Mouse (Mus musculus): Measurements from ENCODE around the gene Susd2. TPM values are rescaled to one million over a fixed set of nuclear protein-coding genes. Genes with fewer than 3 reads are reported as not detected.

Susd2 gene
- polyA plus RNA-seq, 1 experiment from 2014 or later = 2.4 TPM

GRCm38 (mm10) chr10:75649001-75649400 lies 5.2 kb upstream of the Susd2 start:
- H3K9ac ChIP-seq (ENCODE audit: low read length) = no peak overlapping the region
- no peak for ATAC-seq (ENCODE audit: insufficient read depth, low FRiP score, low TSS enrichment)
- no peaks in the 10 kb centered on the region for H3K27me3 ChIP-seq (ENCODE audit: control insufficient read depth, insufficient read depth, low read length)
- H3K4me1 ChIP-seq (ENCODE audit: control insufficient read depth, insufficient read depth, low read length) = 0 out of 2 replicates have a peak, but pooled peaks cover 5% of the 10 kb centered on the region
- DNase-seq (ENCODE audit: low spot score) = no peak
- no peak overlapping the region for H3K4me2 ChIP-seq (ENCODE audit: low read depth)
- H3K9me3 ChIP-seq (ENCODE audit: control insufficient read depth, low read length) = no peaks in the 10 kb centered on the region
- H3K36me3 ChIP-seq (ENCODE audit: control insufficient read depth, insufficient read depth, low read length) = peaks cover 8% of the 10 kb centered on the region
- WGBS = 93% methylated on average over 7 of the region's 7 CpGs
- H3K27ac ChIP-seq (ENCODE audit: low read depth, low read length) = no peak overlapping the region
- no peak overlapping the region for H3K4me3 ChIP-seq (ENCODE audit: low read depth, low read length)

GRCm38 (mm10) chr10:75648091-75648490 lies 4.3 kb upstream of the Susd2 start:
- DNase-seq (ENCODE audit: low spot score) (no peak), ATAC-seq (ENCODE audit: insufficient read depth, low FRiP score, low TSS enrichment) (no peak)
- Histone ChIP-seq H3K9me3 (ENCODE audit: control insufficient read depth, low read length) (no peaks in the 10 kb centered on the region), H3K4me3 (ENCODE audit: low read depth, low read length) (no peak overlapping the region), H3K27me3 (ENCODE audit: control insufficient read depth, insufficient read depth, low read length) (no peaks in the 10 kb centered on the region), H3K4me1 (ENCODE audit: control insufficient read depth, insufficient read depth, low read length) (peaks cover 12% of the 10 kb centered on the region; the same call in 1 of the 2 replicates), H3K4me2 (ENCODE audit: low read depth) (no peak overlapping the region), H3K36me3 (ENCODE audit: control insufficient read depth, insufficient read depth, low read length) (peaks cover 8% of the 10 kb centered on the region), H3K27ac (ENCODE audit: low read depth, low read length) (no peak overlapping the region), H3K9ac (ENCODE audit: low read length) (no peak overlapping the region)
- WGBS = 96% methylated on average over 6 of the region's 6 CpGs

GRCm38 (mm10) chr10:75647362-75647761 lies 3.6 kb upstream of the Susd2 start:
- no peak overlapping the region for H3K4me3 ChIP-seq (ENCODE audit: low read depth, low read length)
- DNase-seq (ENCODE audit: low spot score) (no peak), ATAC-seq (ENCODE audit: insufficient read depth, low FRiP score, low TSS enrichment) (no peak)
- no peaks in the 10 kb centered on the region for H3K9me3 ChIP-seq (ENCODE audit: control insufficient read depth, low read length)
- no peak overlapping the region for H3K4me2 ChIP-seq (ENCODE audit: low read depth)
- 95% methylated on average over 3 of the region's 3 CpGs for WGBS
- H3K9ac ChIP-seq (ENCODE audit: low read length) = no peak overlapping the region
- no peaks in the 10 kb centered on the region for H3K27me3 ChIP-seq (ENCODE audit: control insufficient read depth, insufficient read depth, low read length)
- H3K27ac ChIP-seq (ENCODE audit: low read depth, low read length) = no peak overlapping the region
- H3K36me3 ChIP-seq (ENCODE audit: control insufficient read depth, insufficient read depth, low read length) = peaks cover 6% of the 10 kb centered on the region
- peaks cover 12% of the 10 kb centered on the region; the same call in 1 of the 2 replicates for H3K4me1 ChIP-seq (ENCODE audit: control insufficient read depth, insufficient read depth, low read length)

DNA sequence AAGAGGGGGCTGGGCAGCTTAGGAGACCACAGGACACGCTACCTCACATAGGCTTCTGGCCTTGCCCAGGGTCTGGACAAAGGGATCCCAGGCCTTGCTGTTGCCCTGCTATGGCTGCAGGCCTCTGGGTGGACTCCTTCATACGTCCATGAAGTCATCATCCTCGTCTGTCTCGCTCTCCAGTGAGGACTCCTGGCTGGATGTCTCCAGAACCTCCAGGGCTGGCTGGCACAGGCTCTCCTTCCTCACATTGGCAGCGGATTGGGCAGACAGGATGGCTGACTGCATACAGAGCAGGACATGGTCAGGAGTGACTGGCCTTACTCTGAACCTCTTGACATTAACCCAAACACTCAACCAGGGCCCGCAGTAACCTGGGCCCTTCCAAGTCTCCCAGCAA lies 2.6 kb upstream of the Susd2 start:
- H3K9ac ChIP-seq (ENCODE audit: low read length) = no peak overlapping the region; the same call in 1 of the 2 replicates
- H3K36me3 ChIP-seq (ENCODE audit: control insufficient read depth, insufficient read depth, low read length) = peaks cover 5% of the 10 kb centered on the region
- no peak overlapping the region for H3K4me3 ChIP-seq (ENCODE audit: low read depth, low read length)
- H3K4me2 ChIP-seq (ENCODE audit: low read depth) = no peak overlapping the region
- H3K9me3 ChIP-seq (ENCODE audit: control insufficient read depth, low read length) = no peaks in the 10 kb centered on the region
- no peak overlapping the region for H3K27ac ChIP-seq (ENCODE audit: low read depth, low read length)
- DNase-seq (ENCODE audit: low spot score) (no peak), ATAC-seq (ENCODE audit: insufficient read depth, low FRiP score, low TSS enrichment) (no peak)
- 88% methylated on average over 6 of the region's 6 CpGs for WGBS
- no peaks in the 10 kb centered on the region for H3K27me3 ChIP-seq (ENCODE audit: control insufficient read depth, insufficient read depth, low read length)
- H3K4me1 ChIP-seq (ENCODE audit: control insufficient read depth, insufficient read depth, low read length) = peaks cover 12% of the 10 kb centered on the region; the same call in 1 of the 2 replicates

DNA sequence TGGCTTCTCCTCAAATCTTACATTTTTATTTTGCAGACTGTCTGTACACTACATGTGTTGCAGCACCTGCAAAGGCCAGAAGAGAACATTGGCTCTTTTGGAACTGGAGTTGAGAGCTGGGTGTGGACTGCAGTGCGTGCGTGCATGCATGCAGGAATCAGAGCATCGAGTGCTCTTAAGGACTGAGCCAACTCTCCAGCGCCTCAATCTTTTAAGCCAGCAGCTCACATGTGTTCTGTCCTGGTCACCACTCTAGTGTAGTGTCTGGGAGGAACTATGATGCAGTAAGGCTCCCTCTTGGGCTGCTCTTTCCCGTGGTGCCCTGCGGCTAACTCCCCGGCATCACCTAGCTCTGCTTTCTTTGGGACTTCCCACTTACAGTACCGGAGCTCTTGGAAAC lies 1.8 kb upstream of the Susd2 start:
- ATAC-seq (ENCODE audit: insufficient read depth, low FRiP score, low TSS enrichment) (no peak), DNase-seq (ENCODE audit: low spot score) (no peak)
- H3K9ac ChIP-seq (ENCODE audit: low read length) = no peak overlapping the region
- no peak overlapping the region for H3K27ac ChIP-seq (ENCODE audit: low read depth, low read length)
- peaks cover 3% of the 10 kb centered on the region for H3K36me3 ChIP-seq (ENCODE audit: control insufficient read depth, insufficient read depth, low read length)
- H3K4me1 ChIP-seq (ENCODE audit: control insufficient read depth, insufficient read depth, low read length) = peaks cover 12% of the 10 kb centered on the region; the same call in 1 of the 2 replicates
- WGBS = 92% methylated on average over 8 of the region's 8 CpGs
- no peaks in the 10 kb centered on the region for H3K27me3 ChIP-seq (ENCODE audit: control insufficient read depth, insufficient read depth, low read length)
- H3K9me3 ChIP-seq (ENCODE audit: control insufficient read depth, low read length) = no peaks in the 10 kb centered on the region
- no peak overlapping the region for H3K4me3 ChIP-seq (ENCODE audit: low read depth, low read length)
- H3K4me2 ChIP-seq (ENCODE audit: low read depth) = no peak overlapping the region

- Histone ChIP-seq H3K9ac (ENCODE audit: low read length) (no peak overlapping the region), H3K4me3 (ENCODE audit: low read depth, low read length) (no peak overlapping the region), H3K27ac (ENCODE audit: low read depth, low read length) (no peak overlapping the region), H3K4me1 (ENCODE audit: control insufficient read depth, insufficient read depth, low read length) (peaks cover 12% of the 10 kb centered on the region; the same call in 1 of the 2 replicates), H3K36me3 (ENCODE audit: control insufficient read depth, insufficient read depth, low read length) (peaks cover 3% of the 10 kb centered on the region), H3K27me3 (ENCODE audit: control insufficient read depth, insufficient read depth, low read length) (no peaks in the 10 kb centered on the region), H3K4me2 (ENCODE audit: low read depth) (no peak overlapping the region), H3K9me3 (ENCODE audit: control insufficient read depth, low read length) (no peaks in the 10 kb centered on the region)
- DNase-seq (ENCODE audit: low spot score) (no peak), ATAC-seq (ENCODE audit: insufficient read depth, low FRiP score, low TSS enrichment) (no peak)
- WGBS = 83% methylated on average over 2 of the region's 2 CpGs
Measured at GRCm38 (mm10) chr10:75642891-75643290, 917 bp downstream of the Susd2 start.

- Histone ChIP-seq H3K9me3 (ENCODE audit: control insufficient read depth, low read length) (no peaks in the 10 kb centered on the region), H3K9ac (ENCODE audit: low read length) (no peak overlapping the region), H3K27me3 (ENCODE audit: control insufficient read depth, insufficient read depth, low read length) (no peaks in the 10 kb centered on the region), H3K4me1 (ENCODE audit: control insufficient read depth, insufficient read depth, low read length) (peaks cover 12% of the 10 kb centered on the region; the same call in 1 of the 2 replicates), H3K4me3 (ENCODE audit: low read depth, low read length) (no peak overlapping the region), H3K4me2 (ENCODE audit: low read depth) (no peak overlapping the region), H3K36me3 (ENCODE audit: control insufficient read depth, insufficient read depth, low read length) (peaks cover 3% of the 10 kb centered on the region), H3K27ac (ENCODE audit: low read depth, low read length) (no peak overlapping the region)
- DNase-seq (ENCODE audit: low spot score) (no peak), ATAC-seq (ENCODE audit: insufficient read depth, low FRiP score, low TSS enrichment) (no peak)
- 82% methylated on average over 9 of the region's 9 CpGs for WGBS
Measured at GRCm38 (mm10) chr10:75642436-75642835, 1.4 kb downstream of the Susd2 start.

DNA sequence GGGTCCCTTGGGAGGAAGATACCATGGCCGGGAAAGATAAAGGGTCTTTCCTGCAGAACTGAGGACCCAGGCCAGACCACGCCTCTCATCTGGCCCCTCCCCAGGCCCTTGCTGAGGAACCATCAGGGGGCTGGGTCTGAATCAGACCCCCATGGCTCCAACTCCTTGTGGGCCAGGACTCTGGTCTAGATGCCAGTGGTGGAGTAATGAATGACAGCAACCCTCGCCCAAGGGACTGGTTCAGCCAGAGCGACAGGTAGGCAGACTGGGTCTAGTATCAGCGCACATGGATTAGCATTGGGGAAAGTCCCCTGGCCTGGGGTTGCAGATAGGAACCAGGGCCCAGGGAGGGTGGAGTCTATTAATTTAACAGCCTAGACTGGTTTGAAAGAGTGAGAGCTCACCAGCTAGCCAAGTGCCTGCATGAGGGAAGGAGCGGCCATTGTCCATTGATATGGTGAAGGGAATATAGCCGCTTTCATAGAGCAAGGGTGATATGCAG lies 2.0 kb downstream of the Susd2 start:
- Histone ChIP-seq H3K9ac (ENCODE audit: low read length) (no peak overlapping the region), H3K4me3 (ENCODE audit: low read depth, low read length) (no peak overlapping the region), H3K9me3 (ENCODE audit: control insufficient read depth, low read length) (no peaks in the 10 kb centered on the region), H3K36me3 (ENCODE audit: control insufficient read depth, insufficient read depth, low read length) (no peaks in the 10 kb centered on the region; the same call in 1 of the 2 replicates), H3K4me1 (ENCODE audit: control insufficient read depth, insufficient read depth, low read length) (peaks cover 12% of the 10 kb centered on the region; the same call in 1 of the 2 replicates), H3K27ac (ENCODE audit: low read depth, low read length) (no peak overlapping the region), H3K4me2 (ENCODE audit: low read depth) (no peak overlapping the region), H3K27me3 (ENCODE audit: control insufficient read depth, insufficient read depth, low read length) (no peaks in the 10 kb centered on the region)
- DNase-seq (ENCODE audit: low spot score) (no peak), ATAC-seq (ENCODE audit: insufficient read depth, low FRiP score, low TSS enrichment) (no peak)
- 92% methylated on average over 7 of the region's 7 CpGs for WGBS

DNA sequence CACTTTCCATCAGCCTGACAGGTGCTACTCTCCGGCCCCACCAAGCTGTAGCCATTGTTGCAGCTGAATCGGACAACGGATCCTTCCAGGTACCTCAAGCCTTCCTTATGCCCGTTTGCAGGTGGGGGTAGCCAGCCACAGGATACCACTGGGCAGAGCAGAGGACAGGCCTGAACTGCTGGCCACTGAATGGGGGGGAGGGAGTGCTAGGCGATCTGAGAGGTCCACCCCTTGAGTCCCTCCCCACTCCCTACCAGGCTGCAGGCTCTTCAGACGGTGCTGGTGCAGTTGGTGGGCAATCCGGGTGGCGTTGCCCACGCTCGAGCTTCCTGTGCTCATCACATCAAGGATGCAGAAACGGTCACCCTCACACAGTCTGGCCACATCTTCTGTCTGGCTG lies 6.1 kb downstream of the Susd2 start:
- no peaks in the 10 kb centered on the region for H3K27me3 ChIP-seq (ENCODE audit: control insufficient read depth, insufficient read depth, low read length)
- H3K4me1 ChIP-seq (ENCODE audit: control insufficient read depth, insufficient read depth, low read length) = no peaks in the 10 kb centered on the region

More for the DNA sequence above, 6.1 kb downstream of the Susd2 start:
- Histone ChIP-seq H3K4me3 (ENCODE audit: low read depth, low read length) (no peak overlapping the region), H3K36me3 (ENCODE audit: control insufficient read depth, insufficient read depth, low read length) (no peaks in the 10 kb centered on the region), H3K27ac (ENCODE audit: low read depth, low read length) (no peak overlapping the region), H3K4me2 (ENCODE audit: low read depth) (no peak overlapping the region), H3K9ac (ENCODE audit: low read length) (no peak overlapping the region), H3K9me3 (ENCODE audit: control insufficient read depth, low read length) (no peaks in the 10 kb centered on the region)
- DNase-seq (ENCODE audit: low spot score) = no peak
- 87% methylated on average over 11 of the region's 11 CpGs for whole genome bisulfite sequencing
- no peak for ATAC-seq (ENCODE audit: insufficient read depth, low FRiP score, low TSS enrichment)
